Mouse (Mus musculus) B cell, adult 2 months (primary cell): ENCODE data around the gene Fastkd5.

ENCODE experiments used
- DNase-seq, 2 experiments: peaks; one replicate each; pipeline ENCODE4 v3.0.0; 2022

Fastkd5 gene

DNA sequence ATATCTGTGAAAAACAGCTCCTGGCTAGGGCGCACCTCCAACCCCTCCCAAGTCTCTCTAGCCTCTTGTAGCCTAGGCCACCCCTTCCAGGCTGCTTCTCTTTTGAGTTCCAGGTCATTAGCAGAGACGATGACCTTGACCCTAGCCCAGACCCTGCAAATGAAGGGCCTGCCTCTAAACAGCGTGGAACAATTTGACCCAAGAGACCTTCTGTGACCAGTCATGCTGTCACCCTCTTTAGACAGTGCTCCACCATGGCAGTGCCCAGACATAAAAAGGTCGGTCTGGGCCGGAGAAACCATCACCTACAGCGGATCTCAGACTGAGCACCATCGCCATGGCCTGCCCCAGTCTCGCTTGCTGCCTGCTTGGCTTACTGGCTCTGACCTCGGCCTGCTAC, 54.0 kb downstream of the Fastkd5 start, which contains the start of gene Oxt:
Oxt (plus strand) TSS at position 301 of the 400 bp plus-strand sequence.
- DNase-seq = no peak

GRCm38 (mm10) chr2:130574960-130575359, 54.9 kb downstream of the Fastkd5 start:
- DNase-seq = no peak

- DNase-seq = no peak
Observed at GRCm38 (mm10) chr2:130569926-130570325, 59.9 kb downstream of the Fastkd5 start.

DNA sequence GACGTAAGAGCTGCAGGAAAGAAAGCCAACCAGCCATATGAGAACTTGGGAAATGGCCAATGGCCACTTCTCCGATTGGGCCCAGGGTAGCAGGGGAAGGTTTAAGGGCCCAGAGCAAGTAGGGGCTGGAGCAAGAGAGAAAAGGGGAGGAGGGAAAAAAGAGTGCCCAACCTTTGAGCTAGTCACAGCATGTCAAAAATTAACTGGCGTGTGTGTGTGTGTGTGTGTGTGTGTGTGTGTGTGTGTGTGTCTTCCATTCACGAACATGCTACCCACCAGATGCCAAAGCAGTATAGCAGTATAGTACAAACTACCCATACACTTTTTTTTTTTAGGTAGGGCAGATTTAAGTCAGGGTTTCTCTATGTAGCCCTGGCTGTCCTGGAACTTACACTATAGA, 60.9 kb downstream of the Fastkd5 start:
- no peak for DNase-seq

DNA sequence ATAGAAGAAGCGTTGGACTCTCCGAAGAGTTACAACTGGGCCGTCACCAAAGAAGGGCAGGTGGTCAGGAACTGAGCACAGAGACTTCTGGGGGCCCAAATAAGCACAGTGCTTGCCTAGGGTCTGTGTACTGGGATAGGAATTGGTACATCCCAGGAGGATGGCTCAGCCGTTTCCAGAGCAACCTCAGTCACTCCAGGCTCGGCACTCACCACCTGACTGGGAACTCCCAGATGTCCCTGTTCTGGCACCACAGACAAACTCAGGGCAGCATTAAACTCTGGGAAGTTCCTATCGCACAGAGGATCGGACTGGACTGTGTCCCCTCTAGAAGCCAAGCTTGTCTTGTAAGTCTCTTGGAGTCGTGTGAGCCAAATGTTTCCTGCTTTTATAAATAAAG, 64.8 kb downstream of the Fastkd5 start:
- DNase-seq = no peak

- no peak for DNase-seq
Observed at GRCm38 (mm10) chr2:130564063-130564462, 65.8 kb downstream of the Fastkd5 start.
